Mouse (Mus musculus): ENCODE measurements around the gene Rabep2. TPM values are rescaled to one million over a fixed set of nuclear protein-coding genes. Genes with fewer than 3 reads are reported as not detected.

The Rabep2 gene
- total RNA-seq, 2 experiments from 2014 or later, result 13.5 to 14.7 TPM

DNA sequence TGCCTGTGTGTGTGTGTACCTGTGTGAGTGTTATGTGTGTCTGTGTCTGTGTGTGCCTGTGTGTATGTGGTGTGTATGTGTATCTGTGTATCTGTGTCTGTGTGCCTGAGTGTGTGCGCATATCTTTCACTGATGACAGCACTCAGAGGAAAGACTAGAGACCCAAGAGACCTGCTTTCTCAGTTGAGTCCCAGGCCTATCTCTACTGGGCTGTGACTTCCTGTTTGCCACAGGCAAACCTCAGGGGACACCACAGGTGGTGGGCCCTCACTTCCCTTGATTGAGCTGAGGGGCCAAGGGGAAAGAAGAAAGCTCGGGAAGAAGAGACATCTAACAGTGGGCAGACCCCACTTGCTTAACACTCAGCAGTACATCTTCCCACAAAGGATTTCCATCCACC lies 11.9 kb upstream of the Rabep2 start:
- no peak for DNase-seq (ENCODE audit: low spot score in 2 of 2)
- no peak overlapping the region for H3K4me3 ChIP-seq
- no peak overlapping the region for H3K27ac ChIP-seq
- TF ChIP-seq CTCF (conservative IDR thresholded peaks at IDR 0.05), result no peak

DNA sequence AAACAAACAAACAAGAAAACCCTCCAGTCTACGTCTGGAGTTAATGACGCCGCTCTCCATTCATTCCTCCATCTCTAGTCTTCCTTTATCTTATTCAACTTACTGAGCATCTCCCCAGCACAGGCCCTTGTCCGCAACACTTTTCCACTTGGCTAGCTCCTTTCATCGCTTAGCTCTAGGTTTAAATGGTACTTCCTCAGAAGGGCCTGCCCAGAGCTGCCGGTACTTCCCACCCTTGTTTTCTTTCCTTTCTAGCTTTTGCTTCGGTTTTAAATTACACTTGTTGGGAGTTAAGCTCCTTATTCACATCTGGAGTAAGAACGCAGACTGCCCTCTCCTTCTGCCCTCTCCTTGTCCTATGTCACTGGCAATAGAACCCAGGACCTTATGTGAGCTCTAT lies 11.5 kb upstream of the Rabep2 start:
- TF ChIP-seq CTCF (conservative IDR thresholded peaks at IDR 0.05), result no peak
- H3K27ac ChIP-seq, result no peak overlapping the region
- no peak for DNase-seq (ENCODE audit: low spot score in 2 of 2)
- H3K4me3 ChIP-seq, result no peak overlapping the region

DNA sequence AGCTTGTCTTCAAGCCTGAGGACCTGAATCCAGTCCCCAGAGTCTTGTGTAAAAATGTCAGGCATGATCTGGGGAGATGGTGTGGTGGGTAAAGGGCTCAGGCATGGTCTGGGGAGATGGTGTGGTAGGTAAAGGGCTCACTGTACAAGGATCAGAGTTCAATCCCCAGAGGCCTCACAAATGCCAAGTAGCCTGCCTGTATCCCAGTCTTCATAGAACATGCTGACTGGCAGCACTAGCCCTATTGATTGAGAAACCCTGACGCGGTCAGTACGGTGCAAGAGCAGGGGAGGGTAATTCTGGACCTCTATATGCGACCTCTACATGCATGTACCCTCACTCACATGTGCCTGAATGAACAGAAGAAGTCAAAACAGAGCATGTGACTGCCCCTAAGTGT lies 11.0 kb upstream of the Rabep2 start:
- no peak for TF ChIP-seq CTCF (conservative IDR thresholded peaks at IDR 0.05)
- Histone ChIP-seq H3K27ac (no peak overlapping the region), H3K4me3 (no peak overlapping the region)
- DNase-seq (ENCODE audit: low spot score in 2 of 2), result no peak

DNA sequence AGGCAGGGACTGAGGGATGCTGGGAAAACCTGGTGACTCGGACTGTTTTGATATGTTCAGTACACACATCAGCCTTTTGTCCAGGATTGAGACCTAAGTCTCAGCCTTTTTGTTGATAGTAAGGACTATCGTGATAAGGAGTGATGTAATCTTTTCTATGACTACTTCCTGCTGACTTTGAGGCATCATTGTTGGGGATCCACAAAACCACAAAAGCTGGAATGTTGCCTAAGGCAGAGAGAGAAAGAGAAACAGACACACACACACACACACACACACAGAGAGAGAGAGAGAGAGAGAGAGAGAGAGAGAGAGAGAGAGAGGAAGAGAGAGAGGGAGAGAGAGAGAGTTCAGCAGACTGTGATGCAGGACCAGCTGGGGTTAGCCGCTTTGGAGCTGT lies 10.1 kb upstream of the Rabep2 start:
- Histone ChIP-seq H3K4me3 (no peak overlapping the region), H3K27ac (no peak overlapping the region)
- no peak for TF ChIP-seq CTCF (conservative IDR thresholded peaks at IDR 0.05)
- no peak for DNase-seq (ENCODE audit: low spot score in 2 of 2)

DNA sequence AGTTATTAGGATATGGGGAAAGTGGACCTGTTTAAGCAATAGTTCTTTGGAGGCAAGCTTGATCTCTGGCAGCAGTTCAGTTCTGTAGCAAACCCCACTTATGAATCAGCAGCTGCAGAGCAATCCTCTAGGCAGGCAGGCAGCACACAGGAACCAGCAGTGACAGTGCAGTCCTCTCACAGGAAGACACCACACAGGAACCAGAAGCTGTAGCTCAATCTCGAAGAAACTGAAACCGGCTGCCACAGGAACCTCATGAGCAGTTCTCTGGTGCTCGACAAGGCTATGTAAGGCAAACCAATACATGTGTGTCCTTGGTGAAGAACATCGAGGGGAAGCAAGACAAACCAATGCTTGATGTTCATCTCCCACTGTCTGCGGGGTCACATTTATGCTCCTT lies 6.8 kb upstream of the Rabep2 start:
- no peak for DNase-seq (ENCODE audit: low spot score in 2 of 2)
- TF ChIP-seq CTCF (conservative IDR thresholded peaks at IDR 0.05), result no peak
- no peak overlapping the region for H3K4me3 ChIP-seq
- H3K27ac ChIP-seq, result no peak overlapping the region

DNA sequence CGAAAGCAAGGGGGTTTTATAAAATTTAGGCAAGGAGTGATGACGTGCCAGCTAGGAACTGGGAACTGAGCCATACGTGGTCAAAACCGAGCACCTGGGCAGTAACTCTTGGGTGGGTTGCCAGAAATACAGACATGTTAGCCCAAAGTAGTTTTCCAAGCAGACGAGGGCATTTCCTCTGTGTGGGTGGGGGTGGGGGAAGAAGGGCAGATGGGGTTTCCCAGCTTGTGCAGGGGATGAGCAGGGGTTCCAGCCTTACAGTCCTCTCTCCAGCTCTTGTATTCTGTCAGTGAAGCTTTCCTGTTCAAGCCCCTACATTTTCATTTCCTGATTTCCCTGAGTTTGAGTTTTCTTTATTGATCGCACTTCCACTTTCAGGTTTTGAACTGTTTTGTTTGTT lies 4.4 kb upstream of the Rabep2 start:
- Histone ChIP-seq H3K27ac (no peak overlapping the region), H3K4me3 (no peak overlapping the region)
- TF ChIP-seq CTCF (conservative IDR thresholded peaks at IDR 0.05), result no peak
- DNase-seq (ENCODE audit: low spot score in 2 of 2), result no peak

DNA sequence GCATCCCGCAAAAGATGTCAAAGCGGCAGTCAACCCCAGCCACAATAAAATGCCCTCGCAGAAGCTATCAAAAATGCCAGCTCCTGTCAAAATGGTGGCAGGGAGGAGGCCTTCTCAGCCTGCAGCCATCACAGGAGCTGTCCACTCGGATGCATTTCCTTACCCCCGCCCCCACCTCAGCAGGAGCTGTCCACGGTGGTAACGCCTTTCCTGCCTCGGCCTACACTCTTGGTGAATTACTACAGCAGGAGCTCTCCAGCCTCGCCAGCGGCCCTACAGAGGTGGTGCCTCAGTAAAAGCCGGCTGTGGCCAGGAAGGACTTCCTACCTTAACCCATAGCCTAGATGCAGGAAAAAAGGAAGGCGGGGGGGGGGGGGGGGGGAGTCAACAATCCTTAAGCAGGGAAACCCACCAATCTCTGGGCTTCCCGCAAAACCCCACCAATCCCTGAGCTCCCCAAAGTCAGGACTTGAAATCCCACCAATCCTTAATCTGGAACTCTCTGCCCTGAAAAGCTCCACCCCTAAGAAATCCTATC lies 1.2 kb upstream of the Rabep2 start:
- DNase-seq (ENCODE audit: low spot score in 2 of 2), result no peak
- no peak for TF ChIP-seq CTCF (conservative IDR thresholded peaks at IDR 0.05)
- H3K4me3 ChIP-seq, result no peak overlapping the region
- no peak overlapping the region for H3K27ac ChIP-seq

DNA sequence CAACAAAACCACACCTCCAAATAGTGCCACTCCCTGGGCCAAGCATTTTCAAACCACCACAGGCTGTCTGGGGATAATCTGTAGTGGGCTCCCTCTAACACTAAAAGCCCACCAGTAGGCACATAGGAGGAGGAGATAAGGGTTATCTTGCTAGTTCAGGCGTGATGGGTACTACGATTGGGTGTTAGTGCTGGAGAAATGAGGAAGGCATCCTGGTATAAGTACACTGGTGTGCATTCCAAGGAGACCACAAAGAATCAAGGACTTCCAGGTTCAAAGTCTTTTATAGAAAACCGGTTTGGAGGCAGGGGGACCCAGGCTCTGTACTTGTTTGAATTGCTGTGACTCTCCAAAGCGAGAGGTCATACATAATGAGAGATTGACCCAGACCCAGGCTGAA lies 405 bp upstream of the Rabep2 start:
- no peak for DNase-seq (ENCODE audit: low spot score in 2 of 2)
- no peak for TF ChIP-seq CTCF (conservative IDR thresholded peaks at IDR 0.05)
- Histone ChIP-seq H3K4me3 (peak overlapping the region; percentile 65), H3K27ac (peak overlapping the region; percentile 91)

DNA sequence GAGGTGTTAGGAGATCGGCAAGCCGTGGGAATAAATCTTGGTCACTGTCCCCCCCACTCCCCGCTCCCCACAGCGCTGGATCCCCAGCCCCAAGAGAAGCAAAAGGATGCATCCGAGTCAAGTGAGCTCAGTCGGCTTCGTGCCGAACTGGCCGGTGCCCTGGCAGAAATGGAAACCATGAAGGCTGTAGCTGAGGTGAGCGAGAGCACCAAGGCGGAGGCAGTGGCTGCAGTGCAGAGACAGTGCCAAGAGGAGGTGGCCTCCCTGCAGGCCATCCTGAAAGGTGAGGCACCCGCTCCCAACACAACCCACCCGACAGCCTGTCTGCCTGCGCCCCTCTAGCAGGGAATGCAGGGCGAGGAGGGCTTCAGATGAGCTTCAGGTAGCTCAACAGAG lies 942 bp downstream of the Rabep2 start:
- Histone ChIP-seq H3K4me3 (peak overlapping the region; percentile 65), H3K27ac (peak overlapping the region; percentile 91; the same call in 1 of the 2 replicates)
- no peak for DNase-seq (ENCODE audit: low spot score in 2 of 2)
- no peak for TF ChIP-seq CTCF (conservative IDR thresholded peaks at IDR 0.05)

DNA sequence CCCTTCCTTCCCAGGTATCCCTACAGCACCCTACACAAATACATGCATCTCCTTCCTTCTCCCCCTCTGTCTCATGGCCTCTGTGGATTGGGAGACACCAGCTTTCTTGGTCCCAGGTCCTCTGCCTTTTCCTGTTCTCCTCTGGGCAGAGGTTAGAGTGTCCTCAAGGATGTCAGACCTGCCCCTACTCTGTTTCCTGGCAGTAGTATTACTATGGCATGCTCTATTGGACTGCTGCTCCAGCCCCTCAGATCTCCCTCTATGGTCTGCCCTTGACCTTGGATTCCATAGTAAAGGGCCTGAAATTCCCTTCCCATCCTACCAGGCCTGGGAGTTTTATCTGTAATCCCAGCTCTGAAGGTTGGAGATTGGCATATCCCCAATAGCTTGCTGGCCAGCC lies 1.6 kb downstream of the Rabep2 start:
- TF ChIP-seq CTCF (conservative IDR thresholded peaks at IDR 0.05), result no peak
- H3K4me3 ChIP-seq, result no peak overlapping the region
- no peak overlapping the region for H3K27ac ChIP-seq
- no peak for DNase-seq (ENCODE audit: low spot score in 2 of 2)

DNA sequence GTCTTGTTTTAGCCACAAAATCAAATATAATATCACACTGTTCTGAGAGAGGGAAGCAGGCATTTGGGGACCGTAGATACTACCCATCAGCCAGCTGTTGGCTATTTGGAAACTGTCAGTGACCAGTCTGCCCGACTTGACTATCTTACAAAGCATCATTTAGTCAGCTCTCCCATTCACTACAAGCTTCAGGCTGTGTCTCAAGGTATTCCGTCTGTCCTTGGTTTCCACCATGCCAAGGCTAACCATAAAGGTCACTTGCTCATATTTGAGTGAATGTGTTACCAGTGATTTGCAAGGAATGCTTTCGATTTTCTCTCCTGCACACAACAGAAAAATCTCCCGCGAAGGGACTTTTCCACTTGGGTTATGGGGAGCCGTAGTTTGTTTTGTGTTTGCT lies 6.2 kb downstream of the Rabep2 start:
- Histone ChIP-seq H3K27ac (no peak overlapping the region), H3K4me3 (no peak overlapping the region)
- DNase-seq (ENCODE audit: low spot score in 2 of 2), result no peak
- TF ChIP-seq CTCF (conservative IDR thresholded peaks at IDR 0.05), result no peak

DNA sequence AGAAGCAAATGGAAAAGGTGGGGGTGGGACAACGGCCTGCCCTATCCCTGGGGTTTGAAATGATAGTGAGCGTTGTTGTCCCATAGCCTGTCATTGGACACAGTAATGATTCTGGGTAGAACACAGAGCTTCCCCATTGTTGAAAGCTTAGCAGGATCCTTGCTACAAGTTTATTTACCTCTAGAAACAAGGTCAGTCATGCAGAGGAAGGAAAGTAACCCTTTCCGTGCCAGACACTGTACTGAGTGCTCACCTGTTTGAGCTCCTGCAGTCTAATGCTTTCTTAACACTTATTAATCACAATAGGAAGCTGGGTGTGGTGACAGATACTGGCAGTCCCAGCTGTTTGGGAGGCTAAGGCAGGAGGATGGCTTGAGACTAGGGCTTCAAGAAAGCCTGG lies 7.2 kb downstream of the Rabep2 start:
- Histone ChIP-seq H3K4me3 (no peak overlapping the region), H3K27ac (no peak overlapping the region)
- DNase-seq (ENCODE audit: low spot score in 2 of 2), result no peak
- no peak for TF ChIP-seq CTCF (conservative IDR thresholded peaks at IDR 0.05)

DNA sequence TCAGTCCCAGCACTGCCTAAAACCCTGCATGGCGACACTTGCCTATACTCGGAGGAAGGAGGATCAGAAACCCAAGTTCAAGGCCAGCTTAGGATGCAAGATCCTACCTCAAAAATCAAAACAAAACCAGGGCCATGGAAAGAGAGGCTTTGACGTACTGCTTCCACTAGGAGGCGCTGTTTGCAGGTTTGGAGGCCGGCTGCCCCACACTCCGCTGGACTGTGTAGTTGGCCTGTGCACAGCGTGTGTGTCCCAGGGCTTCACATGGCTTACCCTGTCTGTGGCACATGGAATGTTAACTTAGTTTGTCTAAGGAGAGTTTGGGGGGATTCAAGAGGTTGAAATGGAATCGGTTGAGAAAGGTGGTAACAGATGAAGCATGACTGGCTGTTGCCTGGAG lies 8.3 kb downstream of the Rabep2 start:
- Histone ChIP-seq H3K4me3 (no peak overlapping the region), H3K27ac (no peak overlapping the region)
- DNase-seq (ENCODE audit: low spot score in 2 of 2), result peak in 1 of 2 experiments; percentile 54
- peak; percentile 89 for TF ChIP-seq CTCF (conservative IDR thresholded peaks at IDR 0.05)

DNA sequence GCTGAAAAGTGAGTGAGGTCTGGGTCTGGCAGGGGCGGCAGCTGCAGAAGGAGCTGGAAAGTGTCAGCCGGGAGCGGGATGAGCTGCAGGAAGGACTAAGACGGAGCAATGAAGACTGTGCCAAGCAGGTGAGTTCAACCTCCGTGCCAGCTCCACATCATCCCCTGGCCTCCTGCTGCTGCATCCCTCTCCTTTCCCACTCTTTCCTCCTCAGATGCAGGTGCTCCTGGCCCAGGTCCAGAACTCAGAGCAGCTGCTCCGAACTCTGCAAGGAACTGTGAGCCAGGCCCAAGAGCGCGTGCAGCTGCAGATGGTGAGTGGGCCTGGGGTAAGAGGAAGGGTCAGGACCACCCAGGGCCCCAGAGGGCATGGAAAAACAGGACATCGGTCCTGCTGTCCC lies 11.6 kb downstream of the Rabep2 start:
- H3K4me3 ChIP-seq, result no peak overlapping the region
- TF ChIP-seq CTCF (conservative IDR thresholded peaks at IDR 0.05), result no peak
- no peak for DNase-seq (ENCODE audit: low spot score in 2 of 2)
- H3K27ac ChIP-seq, result no peak overlapping the region

DNA sequence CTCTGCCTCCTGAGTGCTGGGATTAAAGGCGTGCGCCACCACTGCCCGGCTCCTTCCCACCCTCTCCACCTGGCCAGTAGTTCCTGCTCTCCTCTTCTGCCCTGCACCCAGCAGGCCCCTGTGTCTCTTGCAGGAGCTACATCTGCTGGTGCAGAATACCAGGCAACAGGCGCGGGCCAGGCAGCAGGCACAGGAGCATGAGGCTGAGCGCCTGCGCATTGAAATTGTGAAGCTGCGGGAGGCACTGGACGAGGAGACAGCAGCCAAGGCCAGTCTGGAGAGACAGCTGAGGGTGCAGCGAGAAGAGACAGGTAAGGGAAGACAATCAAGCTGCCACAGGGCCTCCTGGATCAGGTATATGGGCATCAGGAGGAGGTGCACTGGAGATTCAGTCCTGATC lies 15.4 kb downstream of the Rabep2 start:
- Histone ChIP-seq H3K27ac (no peak overlapping the region), H3K4me3 (no peak overlapping the region)
- no peak for DNase-seq (ENCODE audit: low spot score in 2 of 2)
- TF ChIP-seq CTCF (conservative IDR thresholded peaks at IDR 0.05), result no peak

Measured in layer of hippocampus, adult 2 months (tissue).